Mouse (Mus musculus) layer of hippocampus, adult 9-11 months (tissue): ENCODE data around the gene Lhx5.

ENCODE experiments used
- DNase-seq: peaks from one replicate; pipeline ENCODE4 v3.0.0; 2022

The Lhx5 gene

GRCm38 (mm10) chr5:120431649-120432485, at the start of gene Lhx5:
Gene Lhx5 (plus strand): TSS chr5:120431699.
- DNase-seq: no peak

- DNase-seq: peak; percentile 17
These were observed 45.1 kb upstream of the Lhx5 start for GRCm38 (mm10) chr5:120386361-120386760.

- DNase-seq: no peak
These were observed 42.7 kb upstream of the Lhx5 start for GRCm38 (mm10) chr5:120388765-120389164.

DNA sequence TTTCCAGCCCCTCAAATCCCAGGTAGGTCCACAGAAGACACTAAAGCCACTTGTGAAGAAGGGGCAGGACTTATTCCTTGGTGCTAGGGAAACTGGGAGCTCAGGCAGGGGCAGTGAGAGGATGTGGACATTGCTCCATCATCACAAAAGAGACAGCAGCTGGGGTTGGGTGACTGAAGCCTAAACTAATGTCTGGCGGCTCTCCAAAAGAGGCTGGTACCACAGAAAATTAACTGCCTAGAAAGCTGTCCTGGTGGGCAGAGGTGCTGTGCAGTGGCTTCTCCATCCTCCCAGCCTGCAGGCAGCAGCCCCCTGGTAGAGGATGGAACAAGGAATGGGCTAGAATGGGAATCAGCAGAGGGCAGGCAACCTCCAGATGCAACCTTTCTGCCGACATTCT, 41.5 kb upstream of the Lhx5 start:
- no peak for DNase-seq

DNA sequence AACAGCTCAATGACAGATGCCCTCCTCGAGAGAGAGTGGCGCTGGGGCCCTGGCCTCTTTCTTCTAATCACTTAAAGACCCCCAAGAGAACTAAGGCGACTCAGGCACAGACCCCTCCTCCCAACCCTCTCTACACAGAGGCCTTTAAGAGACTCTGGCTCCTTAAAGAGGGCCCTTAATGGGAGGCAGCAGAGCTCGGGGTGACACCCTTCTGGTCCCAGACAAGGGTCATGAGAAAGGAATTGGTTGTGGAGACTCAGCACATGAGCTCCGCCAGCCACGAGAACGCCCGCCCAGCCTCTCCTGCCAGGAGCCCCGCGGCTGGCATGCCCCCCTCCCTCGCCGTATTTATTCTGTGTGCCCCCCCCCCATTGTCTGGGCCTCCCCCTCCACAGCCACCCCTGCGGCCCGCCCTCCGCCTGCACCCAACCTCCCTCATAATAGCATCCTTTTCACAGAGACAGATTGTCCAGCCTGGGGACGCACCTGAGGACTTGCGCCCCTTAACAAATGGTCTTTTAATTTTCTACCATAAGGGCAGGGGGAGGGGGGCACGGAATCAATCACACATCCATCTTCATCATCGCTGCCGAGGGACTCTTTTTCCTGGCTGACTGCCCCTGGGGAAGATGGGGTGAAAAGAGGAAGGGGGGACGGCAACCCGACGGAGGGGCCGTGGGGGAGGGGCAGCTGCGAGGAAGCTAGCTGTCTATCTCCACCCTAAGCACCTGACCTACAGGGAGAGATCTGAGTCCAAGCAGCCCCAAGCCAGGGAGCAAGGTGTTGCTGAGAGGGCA, 37.4 kb upstream of the Lhx5 start:
- DNase-seq: no peak

GRCm38 (mm10) chr5:120397988-120398387, 33.5 kb upstream of the Lhx5 start:
- DNase-seq: no peak

- no peak for DNase-seq
These were observed 26.5 kb upstream of the Lhx5 start for GRCm38 (mm10) chr5:120404831-120405591.

DNA sequence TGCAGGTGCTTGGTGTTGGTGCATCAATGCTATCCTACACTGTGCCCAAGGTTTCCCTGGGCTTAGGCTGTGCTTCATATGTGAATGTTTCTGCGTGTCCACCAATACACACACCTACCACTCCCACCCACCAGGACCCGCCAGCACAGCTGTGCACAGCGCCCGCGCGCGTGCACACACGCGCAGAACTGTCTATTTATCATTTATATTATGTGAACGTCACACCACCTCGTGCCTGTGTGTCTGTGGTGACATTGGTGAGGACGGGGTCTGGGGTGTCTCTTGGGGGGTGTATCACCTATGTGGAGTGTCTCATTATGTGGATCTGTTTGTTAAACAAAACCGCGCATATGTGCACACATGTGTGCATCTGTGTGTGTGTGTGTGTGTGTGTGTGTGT, 22.6 kb upstream of the Lhx5 start:
- DNase-seq: no peak

- DNase-seq: peak; percentile 44
These were observed 21.8 kb upstream of the Lhx5 start for GRCm38 (mm10) chr5:120409385-120410378.

- DNase-seq: no peak
These were observed 18.1 kb upstream of the Lhx5 start for GRCm38 (mm10) chr5:120413436-120413835.

DNA sequence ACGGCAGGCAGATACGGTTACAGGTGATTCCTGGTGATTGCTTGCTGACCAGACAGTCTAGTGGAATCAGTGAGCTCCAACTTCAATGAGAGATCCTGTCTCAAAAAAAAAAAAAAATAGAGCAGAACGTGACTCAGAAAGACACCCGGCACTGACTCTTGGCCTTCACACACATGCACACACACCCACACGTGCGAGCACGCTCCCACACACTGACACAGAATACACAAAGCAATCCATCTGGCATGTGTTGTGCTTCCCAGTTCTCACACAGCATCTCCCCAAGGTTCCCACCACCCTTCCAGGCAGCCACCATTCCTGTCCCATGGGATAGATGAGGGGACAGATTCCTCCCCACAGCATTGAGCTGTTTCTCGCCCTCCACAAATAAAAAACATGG, 11.4 kb upstream of the Lhx5 start:
- DNase-seq: peak; percentile 76

GRCm38 (mm10) chr5:120424039-120424438, 7.5 kb upstream of the Lhx5 start:
- no peak for DNase-seq

- no peak for DNase-seq
These were observed 6.8 kb upstream of the Lhx5 start for GRCm38 (mm10) chr5:120424657-120425056.

GRCm38 (mm10) chr5:120425711-120426110, 5.8 kb upstream of the Lhx5 start:
- no peak for DNase-seq

DNA sequence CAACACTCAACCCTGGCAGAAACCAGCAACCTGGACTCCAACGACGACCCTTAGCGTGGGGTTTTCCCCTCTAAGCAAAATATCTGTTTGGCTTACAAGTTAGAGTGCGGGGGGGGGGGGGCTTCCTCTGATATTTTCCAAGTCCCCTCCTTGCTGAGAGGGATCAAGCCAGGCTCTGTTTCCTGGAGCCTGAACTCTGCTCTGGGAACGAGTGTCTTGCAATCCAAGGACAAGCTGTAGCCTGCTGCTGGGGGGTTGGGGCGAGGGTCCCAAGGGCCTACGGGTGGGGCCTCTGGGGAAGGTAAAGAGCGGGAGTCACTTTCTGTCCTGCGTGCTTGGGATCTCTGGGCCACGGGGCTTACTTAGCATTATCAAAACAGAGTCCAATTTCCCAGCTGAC, 4.9 kb upstream of the Lhx5 start:
- no peak for DNase-seq

DNA sequence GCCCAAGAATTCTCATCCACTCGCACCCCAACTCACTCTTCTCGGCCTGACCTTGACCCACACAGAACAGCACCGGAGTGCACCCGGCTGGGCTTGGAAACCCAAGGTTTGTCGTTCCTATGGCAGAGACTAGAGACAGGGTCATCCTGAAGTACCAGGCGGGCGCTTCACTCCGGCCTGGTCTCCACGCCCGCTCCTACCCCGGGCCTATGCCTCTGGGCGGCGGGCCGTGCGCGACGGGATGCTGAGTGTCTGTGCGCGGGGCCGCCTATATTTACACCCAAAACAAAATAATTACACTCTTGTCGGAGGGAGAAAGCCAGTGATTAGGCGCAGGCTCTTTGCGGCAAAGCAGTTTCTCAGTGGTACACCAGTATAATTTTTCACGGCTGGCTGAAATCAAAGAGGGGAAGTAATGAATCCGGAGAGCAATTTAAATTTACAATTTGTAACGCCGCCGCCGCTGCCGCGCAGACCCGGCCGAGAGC, 4.0 kb upstream of the Lhx5 start:
- DNase-seq: no peak

DNA sequence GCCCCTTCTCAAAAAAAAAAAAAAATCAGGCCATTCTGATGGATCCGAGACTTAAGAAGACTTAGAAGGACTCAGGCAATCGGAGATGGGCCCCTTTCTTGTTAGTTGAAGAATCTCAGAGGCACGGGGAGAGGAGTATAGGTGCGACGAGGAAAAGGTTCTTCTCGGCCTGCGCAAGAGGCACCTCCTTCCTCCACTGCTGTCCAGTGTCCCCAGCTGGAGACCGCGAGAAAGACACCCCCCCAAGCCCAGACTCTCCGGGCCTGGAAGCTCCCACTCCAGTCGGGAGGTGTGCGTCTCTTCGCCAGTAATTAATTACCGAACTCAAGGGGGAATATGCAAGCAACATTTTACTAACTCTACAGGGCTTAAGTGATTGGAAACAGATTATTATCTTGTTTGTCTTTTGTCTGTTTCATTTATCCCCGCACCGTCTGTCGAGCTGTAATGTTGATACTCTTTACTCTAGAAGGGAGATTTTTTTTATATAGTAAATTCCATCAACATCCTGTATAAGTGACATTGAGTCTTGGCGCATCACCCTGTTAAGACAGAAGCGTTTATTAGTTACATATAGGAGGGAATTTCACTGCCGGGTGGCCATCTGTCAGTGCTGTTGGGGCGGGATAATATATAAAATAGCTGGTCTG, 3.2 kb upstream of the Lhx5 start:
- no peak for DNase-seq

GRCm38 (mm10) chr5:120428990-120429389, 2.5 kb upstream of the Lhx5 start:
- DNase-seq: no peak

DNA sequence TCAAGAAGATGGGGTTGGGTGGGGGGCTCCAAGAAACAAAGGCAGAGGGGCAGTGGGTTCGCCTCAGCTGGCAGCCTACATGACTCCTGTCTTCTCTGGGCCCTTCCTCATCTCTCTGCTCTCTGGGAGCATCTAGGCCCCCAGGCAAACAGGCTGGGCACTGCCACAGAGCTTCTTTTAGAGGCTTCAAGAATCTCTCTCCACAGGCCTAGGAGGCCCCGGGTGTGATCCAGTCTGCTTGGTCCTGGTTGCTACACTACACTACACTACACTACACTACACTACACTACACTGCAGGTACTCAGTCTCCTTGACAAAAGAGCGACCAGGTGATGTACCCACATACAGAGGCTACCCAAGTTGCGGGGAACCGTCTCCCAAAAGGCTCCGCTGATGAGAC, 1.8 kb upstream of the Lhx5 start:
- no peak for DNase-seq

DNA sequence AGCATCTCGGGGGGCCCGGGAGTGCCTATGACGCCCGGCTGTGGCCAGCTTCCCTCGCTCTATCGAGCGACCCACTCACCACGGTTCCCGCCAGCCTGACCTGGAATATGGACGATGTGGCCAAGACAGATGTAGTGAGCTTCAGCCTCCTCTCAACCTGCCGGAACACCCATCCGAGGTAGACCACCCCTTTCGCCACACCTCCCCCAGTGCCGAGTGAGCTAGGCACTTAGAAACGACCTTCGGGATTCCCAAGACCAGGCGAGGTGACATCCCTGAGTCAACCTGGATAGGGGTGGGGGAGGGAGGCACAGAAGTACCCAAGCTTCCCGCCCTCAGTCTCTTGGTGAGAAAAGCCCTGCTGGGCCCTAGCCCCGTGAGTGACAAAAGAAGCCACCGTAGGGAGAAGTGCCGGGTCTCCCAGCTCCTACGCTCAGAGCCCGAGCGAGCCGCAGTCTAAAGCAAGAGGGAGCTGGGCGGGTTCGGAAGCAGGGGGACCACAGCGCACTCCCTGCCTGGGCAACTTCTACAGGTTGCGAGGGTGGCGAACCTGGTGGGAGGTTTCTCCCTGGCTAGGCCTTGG, 407 bp upstream of the Lhx5 start:
- no peak for DNase-seq

DNA sequence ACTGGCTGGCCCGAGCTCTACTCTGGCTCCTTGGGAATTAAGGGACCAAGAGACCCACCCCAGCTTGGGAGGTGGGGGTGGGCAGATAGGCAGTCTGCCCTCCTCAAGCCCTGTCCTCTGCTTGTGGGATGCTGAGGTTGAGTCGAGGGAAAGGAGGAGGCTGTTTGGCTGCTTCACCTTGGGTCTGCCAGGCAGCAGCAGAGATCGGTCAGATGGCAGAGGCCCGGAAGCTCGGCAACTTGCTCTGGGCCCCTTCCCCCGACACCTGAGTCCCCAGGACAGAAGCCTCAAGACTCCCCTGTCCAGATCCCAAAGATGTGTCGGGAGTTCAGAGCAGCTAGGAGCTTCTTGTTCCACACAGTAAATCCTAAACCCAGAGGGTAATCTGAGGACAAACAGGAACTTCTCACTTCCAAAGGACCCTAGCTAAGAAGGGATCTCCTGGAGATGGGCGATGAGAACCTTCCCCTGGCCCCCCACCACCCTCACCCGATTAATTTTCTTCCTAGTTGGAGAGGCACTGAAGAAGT, 1.1 kb downstream of the Lhx5 start:
- DNase-seq: no peak
